Mouse (Mus musculus) kidney, adult 9 months (tissue): ENCODE measurements around the gene Ttc9c.
"Not testable (repeated sequence)": the region's sequence is repeated elsewhere in the genome, so short reads cannot be mapped to it uniquely, and the experiment has no call there.

Source experiments
- DNase-seq: peaks from one replicate; pipeline ENCODE4 v3.0.0; 2022

Gene Ttc9c

DNA sequence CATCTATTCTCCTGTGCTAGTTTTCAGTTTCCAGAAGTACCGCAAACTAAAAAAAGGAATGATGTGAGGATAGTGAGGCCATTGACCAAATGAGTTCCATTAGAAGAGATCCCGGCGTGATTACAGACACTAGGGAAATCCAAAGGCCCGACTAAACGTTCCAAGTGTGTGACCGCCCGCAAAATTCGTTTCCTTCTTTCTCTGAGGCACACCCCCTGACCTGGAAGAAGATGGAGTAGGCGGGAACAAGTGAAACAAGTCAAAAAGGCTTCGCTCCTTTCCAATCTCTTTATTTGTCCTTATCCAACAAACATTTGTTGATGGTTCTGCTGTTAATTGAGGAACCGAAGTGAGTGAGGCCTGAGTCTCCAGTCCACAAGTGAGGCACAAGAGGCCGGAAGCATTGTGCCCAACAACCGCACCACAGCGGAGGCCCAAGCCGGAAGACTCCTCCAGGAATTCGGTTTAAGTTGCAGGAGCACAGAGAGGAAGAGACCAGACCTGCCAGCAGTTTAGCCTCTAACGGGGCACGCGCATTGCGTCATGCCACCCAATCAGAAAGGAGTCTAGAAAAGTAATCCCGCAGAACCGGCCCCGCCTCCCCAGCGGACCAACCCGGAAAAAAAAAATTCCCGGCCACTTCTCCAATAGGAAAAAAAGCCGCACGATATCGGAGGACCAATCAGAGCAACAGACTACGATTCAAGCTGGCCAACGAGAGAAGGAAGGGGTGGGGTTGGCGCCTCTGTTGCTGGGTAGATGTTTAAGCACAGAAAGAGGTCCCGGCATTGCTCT, at the start of gene Ttc9c:
Gene Ttc9c, minus strand, starts transcription at position 533 of the 795 bp plus-strand sequence.
- DNase-seq: peak; percentile 99

DNA sequence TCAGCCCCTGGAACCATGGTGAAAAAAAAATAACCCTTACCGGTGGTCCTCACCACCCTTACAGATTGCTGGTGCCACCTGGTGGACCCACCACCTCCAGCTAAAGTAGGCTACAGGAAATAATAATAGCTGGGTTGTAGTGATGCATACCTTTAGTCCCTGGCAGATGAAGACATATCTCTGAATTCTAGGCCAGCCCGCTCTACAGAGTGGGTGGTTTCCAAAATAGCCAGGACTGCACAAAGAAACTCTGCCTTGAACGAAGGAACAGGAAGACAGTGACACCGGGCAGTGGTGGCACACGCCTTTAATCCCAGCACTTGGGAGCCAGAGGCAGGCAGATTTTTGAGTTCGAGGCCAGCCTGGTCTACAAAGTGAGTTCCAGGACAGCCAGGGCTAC, 45.1 kb upstream of the Ttc9c start:
- DNase-seq: no peak

- peak; percentile 30 for DNase-seq
Measured at GRCm38 (mm10) chr19:8859018-8859417, 39.9 kb upstream of the Ttc9c start.

- DNase-seq: peak; percentile 63
Measured at GRCm38 (mm10) chr19:8857689-8858088, 38.6 kb upstream of the Ttc9c start.

DNA sequence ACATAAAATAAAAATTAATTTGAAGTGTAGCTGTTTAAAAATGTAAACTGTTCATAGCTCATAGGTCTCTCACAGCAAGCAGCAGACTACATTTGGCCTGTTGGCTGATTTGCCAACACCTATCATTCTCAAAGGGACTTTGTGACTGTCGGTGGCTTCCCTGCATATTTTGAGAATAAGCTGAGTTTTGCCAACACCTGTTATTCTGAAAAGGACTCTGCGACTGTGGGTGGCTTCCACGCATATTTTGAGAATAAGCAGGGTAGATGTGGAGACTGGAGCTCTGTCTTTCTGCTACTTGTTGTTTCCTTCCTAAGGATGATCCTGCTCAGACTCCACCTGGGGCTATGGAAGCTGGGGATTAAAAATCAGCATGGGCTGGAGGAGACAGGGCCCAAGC, 34.0 kb upstream of the Ttc9c start:
- DNase-seq: no peak

DNA sequence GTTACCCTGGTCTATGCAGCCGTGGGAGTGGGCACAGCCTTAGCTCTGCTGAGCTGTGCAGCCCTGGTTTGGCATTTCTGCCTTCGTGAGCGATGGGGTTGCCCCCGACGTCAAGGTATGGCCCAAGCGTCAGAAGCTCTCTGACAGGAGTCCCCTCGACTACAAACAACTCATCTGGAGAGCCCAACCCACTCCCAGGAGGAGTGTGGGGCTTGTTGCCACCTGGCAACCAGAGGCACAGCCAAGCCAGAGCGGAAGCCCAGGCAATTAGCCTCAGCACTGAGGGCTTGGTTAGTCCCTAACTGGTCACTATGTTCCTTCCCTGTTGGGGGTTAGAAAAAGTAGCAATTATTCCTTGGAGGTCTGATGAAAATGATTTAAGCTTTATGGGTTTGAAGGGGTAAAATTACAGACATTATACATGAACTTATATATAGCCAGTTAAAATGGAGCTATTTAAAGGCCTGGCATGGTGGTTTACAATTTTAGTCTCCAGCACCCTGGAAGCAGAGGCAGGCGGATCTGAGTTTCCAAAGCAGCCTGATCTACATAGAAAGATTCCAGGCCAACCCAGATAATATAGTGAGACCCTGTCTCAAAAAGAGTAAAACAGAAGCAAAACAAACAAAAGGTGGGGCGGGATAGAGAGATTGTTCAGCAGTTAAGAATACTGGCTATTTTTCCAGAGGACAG, 33.2 kb upstream of the Ttc9c start:
- no peak for DNase-seq

DNA sequence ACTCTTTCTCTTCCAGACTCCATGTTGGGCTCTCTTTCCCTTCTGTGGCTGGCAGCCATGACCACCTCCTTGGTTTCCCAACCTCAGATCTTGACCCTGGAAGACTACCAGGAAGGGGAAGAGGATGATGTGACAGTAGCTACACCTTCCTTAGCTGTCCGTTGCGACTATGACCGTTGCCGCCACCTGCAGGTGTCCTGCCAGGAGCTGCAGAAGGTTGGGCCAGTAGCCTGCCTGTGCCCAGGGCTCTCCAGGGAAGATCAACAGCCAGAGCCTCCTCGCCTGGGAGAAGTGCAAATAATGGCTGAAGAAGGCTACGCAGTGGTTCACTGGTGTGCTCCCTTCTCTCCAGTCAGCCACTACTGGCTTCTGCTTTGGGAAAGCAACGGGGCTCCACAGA, 32.5 kb upstream of the Ttc9c start:
- DNase-seq: no peak

GRCm38 (mm10) chr19:8850402-8850901, 31.3 kb upstream of the Ttc9c start, which contains the start of gene Lrrn4cl:
Gene Lrrn4cl (plus strand): TSS chr19:8850768.
- DNase-seq: no peak

DNA sequence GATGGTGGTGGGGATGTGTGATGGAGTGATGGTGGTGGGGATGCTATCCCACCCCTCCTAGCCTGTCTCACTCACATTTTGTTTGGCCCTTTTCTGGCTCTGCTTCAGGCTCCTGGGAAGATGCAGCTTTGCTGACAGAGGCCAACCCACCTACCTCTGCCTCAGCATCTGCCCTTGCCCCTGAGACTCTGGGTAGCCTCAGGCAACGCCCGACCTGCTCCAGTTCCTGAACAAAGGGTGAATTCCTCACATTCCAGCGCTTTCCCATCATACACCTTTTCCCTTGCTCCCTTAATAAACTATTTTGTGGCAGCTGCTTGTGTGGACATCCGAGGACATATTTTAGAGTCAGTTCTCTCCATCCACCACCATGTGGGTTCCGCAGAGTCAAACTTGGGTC, 29.2 kb upstream of the Ttc9c start:
- no peak for DNase-seq

DNA sequence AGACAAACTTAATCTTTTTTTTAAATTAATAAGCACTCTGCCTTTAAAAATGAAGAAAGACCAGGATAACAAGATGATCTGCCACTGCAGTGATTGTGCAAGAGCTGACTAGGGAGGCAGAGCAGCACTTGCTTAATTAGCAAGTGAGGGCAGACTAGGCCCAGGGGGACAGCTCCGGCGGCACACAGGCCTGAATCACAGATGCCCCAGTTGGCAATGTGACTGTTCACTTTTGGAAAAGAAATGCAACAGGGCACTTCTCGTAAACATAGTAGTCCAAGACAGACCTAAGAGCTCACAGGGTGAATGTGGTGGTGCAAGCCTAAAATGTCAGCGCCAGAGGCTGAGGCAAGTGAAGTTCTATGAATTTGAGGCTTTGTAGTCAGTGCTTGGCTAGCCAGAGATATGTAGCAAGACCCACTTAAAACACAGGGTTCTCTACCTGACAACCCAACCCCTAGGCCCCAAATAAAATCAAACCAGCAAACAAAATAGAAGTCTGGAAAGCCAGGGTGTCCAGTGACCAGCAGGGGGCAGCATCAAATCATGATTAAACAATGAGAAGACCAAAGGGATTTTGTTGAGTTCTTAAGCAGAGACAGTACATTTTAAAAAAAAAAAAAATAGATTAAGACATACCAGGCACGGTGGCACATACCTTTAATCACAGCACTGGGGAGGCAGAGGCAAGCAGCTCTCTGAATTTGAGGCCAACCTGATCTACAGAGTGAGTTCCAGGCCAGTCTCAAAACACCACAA, 25.4 kb upstream of the Ttc9c start:
- DNase-seq: peak; percentile 83

GRCm38 (mm10) chr19:8842961-8843360, 23.8 kb upstream of the Ttc9c start:
- DNase-seq: no peak

GRCm38 (mm10) chr19:8841012-8841411, 21.9 kb upstream of the Ttc9c start:
- DNase-seq: no peak

- peak; percentile 87 for DNase-seq
Measured at GRCm38 (mm10) chr19:8839908-8840791, 21.0 kb upstream of the Ttc9c start.

GRCm38 (mm10) chr19:8839103-8839907, 20.2 kb upstream of the Ttc9c start, which contains the start of gene Gng3:
Gene Gng3 (minus strand): TSS chr19:8839194.
- DNase-seq: no peak

GRCm38 (mm10) chr19:8838041-8838730, 19.1 kb upstream of the Ttc9c start:
- peak; percentile 83 for DNase-seq

- DNase-seq: peak; percentile 90
Measured at GRCm38 (mm10) chr19:8837251-8837791, 18.2 kb upstream of the Ttc9c start, which contains the start of gene Bscl2. Gene Bscl2 (plus strand): TSS chr19:8837467.

DNA sequence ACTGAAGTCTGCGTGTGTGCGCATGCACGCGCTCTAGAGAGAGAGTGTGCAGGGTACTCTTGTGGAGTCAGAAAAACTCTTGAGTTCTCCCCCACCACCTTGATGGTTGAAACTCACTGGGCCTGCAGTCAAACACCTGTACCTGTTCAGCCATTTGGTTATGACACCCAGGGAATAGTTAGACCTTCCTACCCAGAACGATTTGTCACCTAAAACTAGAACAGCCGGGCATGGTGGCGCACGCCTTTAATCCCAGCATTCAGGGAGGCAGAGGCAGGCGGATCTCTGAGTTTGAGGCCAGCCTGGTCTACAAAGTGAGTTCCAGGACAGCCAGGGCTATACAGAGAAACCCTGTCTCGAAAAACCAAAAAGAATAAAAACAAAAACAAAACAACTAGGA, 17.2 kb upstream of the Ttc9c start:
- DNase-seq: not testable (repeated sequence)

DNA sequence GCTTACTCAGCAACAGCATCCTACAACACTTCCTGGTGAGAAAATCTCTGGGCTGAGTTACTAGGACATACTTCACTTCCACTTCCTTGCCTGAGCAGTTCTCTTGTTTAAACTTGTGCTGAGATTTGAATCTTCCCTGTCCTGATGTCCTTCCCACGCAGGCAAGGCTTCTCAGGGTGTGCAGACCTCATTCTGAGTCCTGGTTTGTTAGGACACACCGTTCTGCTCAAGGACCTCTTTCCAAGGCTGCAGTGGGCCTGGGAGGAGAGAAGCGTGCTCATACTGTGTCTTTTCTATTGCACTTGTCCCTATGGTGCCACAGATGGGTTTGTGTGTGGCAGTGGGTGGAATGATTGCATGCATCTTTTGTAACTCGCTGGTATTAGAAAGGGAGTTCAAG, 13.8 kb upstream of the Ttc9c start:
- DNase-seq: no peak

DNA sequence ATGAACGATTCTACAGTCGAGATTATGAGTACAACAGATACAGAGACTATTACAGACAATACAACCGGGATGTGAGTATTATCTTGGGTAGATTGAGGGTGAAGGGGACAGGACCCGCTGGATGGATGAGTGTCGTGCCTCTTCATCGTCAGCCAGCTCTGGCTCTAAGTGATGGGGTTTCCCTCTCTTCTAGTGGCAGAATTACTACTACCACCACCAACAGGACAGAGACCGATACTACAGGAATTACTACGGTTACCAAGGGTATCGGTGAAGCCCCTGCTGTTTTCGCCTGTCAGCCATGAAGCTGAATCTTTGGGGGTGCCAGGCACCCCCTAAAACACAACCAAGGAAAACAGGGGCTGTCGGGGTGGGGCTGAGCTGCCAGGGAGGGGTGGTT, 12.1 kb upstream of the Ttc9c start:
- no peak for DNase-seq

DNA sequence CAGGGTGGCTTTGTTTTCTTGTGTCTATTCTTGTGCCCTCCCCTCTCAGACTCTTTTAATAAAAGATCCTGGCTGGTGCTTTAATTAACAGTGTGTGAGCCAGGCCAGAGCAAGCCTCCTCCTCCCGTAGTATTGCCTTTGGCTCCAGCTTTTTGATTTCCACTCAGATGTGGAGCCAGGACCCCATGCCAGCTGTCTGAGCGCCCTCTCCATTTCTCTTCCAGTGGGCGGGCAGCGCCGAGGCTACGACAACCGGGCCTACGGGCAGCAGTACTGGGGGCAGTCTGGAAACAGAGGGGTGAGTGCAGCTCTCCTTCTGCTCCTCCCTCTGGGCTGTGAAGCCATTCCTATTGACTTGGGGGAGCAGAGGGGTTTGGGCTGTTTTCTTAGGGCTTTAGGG, 11.5 kb upstream of the Ttc9c start:
- no peak for DNase-seq
